Mouse (Mus musculus) heart, postnatal 0 days (tissue): Measurements from ENCODE around the gene Col13a1. TPM values are rescaled to one million over a fixed set of nuclear protein-coding genes. Genes with fewer than 3 reads are reported as not detected.
A peak's percentile ranks its signal among the peaks of the same experiment; 100 is the strongest.

ENCODE experiments used
- ATAC-seq: fragments of 200-750 bp; cut with Nextera tagmentation; 2 replicates; pipeline ENCODE4 v1.8.0; 2017; ENCODE audit warnings: low read depth, moderate number of reproducible peaks, moderate library complexity; ENCODE audit not compliant: insufficient read depth
- DNase-seq: peaks from one replicate; pipeline ENCODE4 v3.0.0-alpha.2; 2016; ENCODE audit warnings: low spot score
- H3K27ac ChIP-seq: fragments of 300-500 bp; sonication (generic); 2 replicates; pipeline ENCODE4 v1.5.1; 2014; ENCODE audit warnings: low read depth, mild to moderate bottlenecking
- H3K27me3 ChIP-seq: fragments of 300-500 bp; sonication (generic); 2 replicates; pipeline ENCODE4 v1.6.1; 2014; ENCODE audit warnings: low read length, mixed read lengths; ENCODE audit not compliant: control insufficient read depth, insufficient read depth
- H3K36me3 ChIP-seq: fragments of 300-500 bp; sonication (generic); replicated peaks from 2 replicates; pipeline ENCODE4 v1.6.1; 2014; ENCODE audit warnings: low read length, mixed read lengths; ENCODE audit not compliant: control insufficient read depth, insufficient read depth
- H3K4me1 ChIP-seq: fragments of 300-500 bp; sonication (generic); 2 replicates; pipeline ENCODE4 v1.6.1; 2014; ENCODE audit warnings: antibody characterized with exemption; ENCODE audit not compliant: control insufficient read depth, insufficient read depth
- H3K4me2 ChIP-seq: fragments of 300-500 bp; sonication (generic); 2 replicates; pipeline ENCODE4 v1.6.1; 2014; ENCODE audit warnings: low read depth, mild to moderate bottlenecking, low read length, moderate library complexity
- H3K4me3 ChIP-seq: fragments of 300-500 bp; sonication (generic); 2 replicates; pipeline ENCODE4 v1.5.1; 2014; ENCODE audit warnings: low read depth, low read length
- H3K9ac ChIP-seq: fragments of 300-500 bp; sonication (generic); replicated peaks from 2 replicates; pipeline ENCODE4 v1.6.1; 2014; ENCODE audit warnings: low read depth, low read length, mixed read lengths
- H3K9me3 ChIP-seq: fragments of 300-500 bp; sonication (generic); replicated peaks from 2 replicates; pipeline ENCODE4 v1.6.1; 2016; ENCODE audit warnings: low read length; ENCODE audit not compliant: control insufficient read depth
- CTCF ChIP-seq: IDR thresholded peaks from 2 replicates; pipeline ENCODE4 v1.5.1; 2016; ENCODE audit warnings: antibody characterized with exemption, control low read depth, low read depth
- EP300 ChIP-seq: IDR thresholded peaks from 2 replicates; pipeline ENCODE4 v1.6.1; 2016; ENCODE audit warnings: antibody characterized with exemption, low read depth
- WGBS: fragments of 180-500 bp; shearing (Covaris S2); extraction: QIAGEN DNeasy Blood & Tissue Kit; methylation state at CpG from one replicate; pipeline ENCODE4 v1.1.7; 2014; 5-methylcytosine and 5-hydroxymethylcytosine counted together
- polyA plus RNA-seq: library from polyadenylated mRNA; unstranded; fragments of >200 nt; fragmentation: Nextera tagmentation; extraction: Ambion mirVana; gene quantifications from 2 replicates; pipeline ENCODE4 v1.2.1, GENCODE M21; 2015
- total RNA-seq: library from RNA; depleted of rRNA; stranded (reverse); fragments of >200 nt; gene quantifications from 2 replicates; pipeline ENCODE4 v1.2.3, GENCODE M21; 2014; ENCODE audit warnings: low replicate concordance

Col13a1 gene
- total and polyA plus RNA-seq, 2 experiments from 2014 or later: 2.3 to 6.5 TPM

GRCm38 (mm10) chr10:61822968-61823730 is 155.8 kb downstream of the Col13a1 start:
- Histone ChIP-seq H3K27ac (no peak overlapping the region), H3K4me2 (no peak overlapping the region), H3K27me3 (no peaks in the 10 kb centered on the region), H3K9me3 (no peaks in the 10 kb centered on the region), H3K36me3 (no peaks in the 10 kb centered on the region), H3K4me1 (no peaks in the 10 kb centered on the region), H3K9ac (no peak overlapping the region), H3K4me3 (no peak overlapping the region)
- WGBS: 37% methylated on average over 7 of the region's 7 CpGs
- DNase-seq (no peak), ATAC-seq (no peak)
- TF ChIP-seq CTCF (no peak), EP300 (no peak)

GRCm38 (mm10) chr10:61820050-61820449 is 158.9 kb downstream of the Col13a1 start:
- Histone ChIP-seq H3K27ac (no peak overlapping the region), H3K4me2 (no peak overlapping the region), H3K9ac (no peak overlapping the region), H3K4me1 (no peaks in the 10 kb centered on the region), H3K27me3 (no peaks in the 10 kb centered on the region), H3K36me3 (no peaks in the 10 kb centered on the region), H3K4me3 (no peak overlapping the region), H3K9me3 (no peaks in the 10 kb centered on the region)
- TF ChIP-seq CTCF (0 out of 2 replicates have a peak, but pooled peaks have one; percentile 12), EP300 (no peak)
- 53% methylated on average over 9 of the region's 9 CpGs for WGBS
- ATAC-seq (no peak), DNase-seq (no peak)

GRCm38 (mm10) chr10:61811987-61812386 is 166.9 kb downstream of the Col13a1 start:
- Histone ChIP-seq H3K36me3 (no peaks in the 10 kb centered on the region), H3K4me2 (no peak overlapping the region), H3K27me3 (no peaks in the 10 kb centered on the region), H3K9me3 (no peaks in the 10 kb centered on the region), H3K9ac (no peak overlapping the region), H3K4me3 (no peak overlapping the region), H3K27ac (no peak overlapping the region), H3K4me1 (no peaks in the 10 kb centered on the region)
- no peak for TF ChIP-seq CTCF
- TF ChIP-seq EP300: no peak
- no peak for ATAC-seq
- DNase-seq: no peak
- 60% methylated on average over 5 of the region's 5 CpGs for WGBS

GRCm38 (mm10) chr10:61798133-61798576 is 180.8 kb downstream of the Col13a1 start:
- DNase-seq: no peak
- H3K27me3 ChIP-seq: no peaks in the 10 kb centered on the region
- no peak for ATAC-seq
- 60% methylated on average over 15 of the region's 15 CpGs for WGBS
- TF ChIP-seq CTCF: no peak
- TF ChIP-seq EP300: no peak
- H3K9me3 ChIP-seq: 0 out of 2 replicates have a peak, but pooled peaks cover 4% of the 10 kb centered on the region
- no peaks in the 10 kb centered on the region for H3K36me3 ChIP-seq
- no peak overlapping the region for H3K27ac ChIP-seq
- H3K4me3 ChIP-seq: no peak overlapping the region
- no peak overlapping the region for H3K9ac ChIP-seq
- no peaks in the 10 kb centered on the region for H3K4me1 ChIP-seq
- H3K4me2 ChIP-seq: no peak overlapping the region

GRCm38 (mm10) chr10:61795458-61795857 is 183.4 kb downstream of the Col13a1 start:
- DNase-seq: no peak
- Histone ChIP-seq H3K4me1 (no peaks in the 10 kb centered on the region), H3K4me3 (no peak overlapping the region), H3K9ac (no peak overlapping the region), H3K27me3 (no peaks in the 10 kb centered on the region), H3K4me2 (no peak overlapping the region), H3K36me3 (no peaks in the 10 kb centered on the region), H3K9me3 (no peaks in the 10 kb centered on the region), H3K27ac (no peak overlapping the region)
- TF ChIP-seq EP300 (no peak), CTCF (no peak)
- ATAC-seq: no peak
- WGBS: 60% methylated on average over 8 of the region's 8 CpGs

- TF ChIP-seq CTCF (no peak), EP300 (no peak)
- Histone ChIP-seq H3K4me2 (no peak overlapping the region), H3K4me3 (no peak overlapping the region), H3K27ac (no peak overlapping the region), H3K4me1 (no peaks in the 10 kb centered on the region), H3K36me3 (no peaks in the 10 kb centered on the region), H3K27me3 (no peaks in the 10 kb centered on the region), H3K9me3 (no peaks in the 10 kb centered on the region), H3K9ac (no peak overlapping the region)
- WGBS: 59% methylated on average over 10 of the region's 10 CpGs
- ATAC-seq (no peak), DNase-seq (no peak)
These were observed 183.9 kb downstream of the Col13a1 start for GRCm38 (mm10) chr10:61794971-61795370.
